Mouse (Mus musculus) inflammation-experienced regulatory T-cells, adult 6 months (primary cell): ENCODE measurements around the gene Dusp5. TPM values are rescaled to one million over a fixed set of nuclear protein-coding genes. Genes with fewer than 3 reads are reported as not detected.
"Not testable (repeated sequence)": the region's sequence is repeated elsewhere in the genome, so short reads cannot be mapped to it uniquely, and the experiment has no call there.

Experiments
- ATAC-seq: one replicate; pipeline ENCODE4 v1.8.0; 2017
- polyA plus RNA-seq, 3 experiments: library from polyadenylated mRNA; unstranded; fragments of 100-300 nt; shearing (Covaris generic); gene quantifications; one replicate each; pipeline ENCODE4 v1.2.1; 2017

Dusp5 gene
- polyA plus RNA-seq, 3 experiments from 2014 or later, result 5.8 to 13.8 (median 6.4) TPM

GRCm38 (mm10) chr19:53577025-53577800 is 48.3 kb downstream of the Dusp5 start:
- no peak for ATAC-seq

- peak; percentile 80 for ATAC-seq
Observed at GRCm38 (mm10) chr19:53578597-53579252, 49.8 kb downstream of the Dusp5 start.

DNA sequence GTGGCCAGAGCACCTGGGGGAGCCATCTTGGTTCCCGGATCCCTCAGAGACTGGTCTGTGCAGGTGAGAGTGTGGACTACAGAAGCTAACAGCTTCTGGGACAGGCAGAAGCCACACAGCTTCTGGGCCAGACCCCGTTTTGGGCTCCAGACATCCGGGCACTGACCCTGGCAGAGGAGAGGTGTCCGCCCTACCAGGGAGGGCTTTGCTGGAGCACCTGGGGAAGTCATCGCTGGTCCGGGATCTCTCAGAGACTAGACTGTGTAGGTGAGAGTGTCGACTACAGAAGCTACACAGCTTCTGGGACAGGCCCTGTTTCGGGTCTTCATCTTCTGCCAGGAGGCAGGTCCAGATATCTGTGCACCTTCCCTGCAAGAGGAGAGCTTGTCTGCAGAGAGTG is 51.4 kb downstream of the Dusp5 start:
- ATAC-seq, result not testable (repeated sequence)

- ATAC-seq, result not testable (repeated sequence)
Observed at GRCm38 (mm10) chr19:53587686-53588085, 58.8 kb downstream of the Dusp5 start.

- not testable (repeated sequence) for ATAC-seq
Observed at GRCm38 (mm10) chr19:53588968-53589367, 60.1 kb downstream of the Dusp5 start, which contains the start of gene Nutf2-ps1. TSS of gene Nutf2-ps1 (minus strand) at chr19:53589068.

Other genes starting within 250 kb of the Dusp5 start
- gene Mxi1, start 218.6 kb upstream of the Dusp5 start, polyA plus RNA-seq, result 1 to 10 TPM; 4.3 to 5.9 (median 4.6) TPM
- gene Gm10197, start 157.3 kb upstream of the Dusp5 start, polyA plus RNA-seq, result not detected
- 10 to 100 TPM; 30.1 to 38.6 (median 34.9) TPM for gene Smndc1, start 138.5 kb upstream of the Dusp5 start, polyA plus RNA-seq
- gene Nutf2-ps1, start 60.0 kb downstream of the Dusp5 start, polyA plus RNA-seq, result 100 to 1,000 TPM; 144 to 258 (median 167) TPM
- gene Smc3, start 71.3 kb downstream of the Dusp5 start, polyA plus RNA-seq, result 10 to 100 TPM; 38.7 to 43.1 (median 39.0) TPM
- gene Rbm20, start 148.2 kb downstream of the Dusp5 start, polyA plus RNA-seq, result under 1 TPM; 0.15 to 0.20 (median 0.15) TPM